Mouse (Mus musculus): Measurements from ENCODE around the gene Cd4.

GRCm38 (mm10) chr6:124936681-124937080 is 48.7 kb upstream of the Cd4 start:
- no peak for TF ChIP-seq CTCF (IDR thresholded peaks at IDR 0.05; ENCODE audit: insufficient read depth, low read length)
- no peak for TF ChIP-seq POLR2A (IDR thresholded peaks at IDR 0.05; ENCODE audit: borderline replicate concordance, extremely low read depth, low read depth, low read length)

Measured in lung, adult 2 months (tissue).